Mouse (Mus musculus): ENCODE data around the gene Tia1. TPM values are rescaled to one million over a fixed set of nuclear protein-coding genes. Genes with fewer than 3 reads are reported as not detected.

The Tia1 gene
- polyA plus RNA-seq, 1 experiment from 2014 or later, result 191 TPM

GRCm38 (mm10) chr6:86438272-86439118 lies 34.5 kb downstream of the Tia1 start, which contains the start of gene C87436:
C87436 (plus strand) TSS chr6:86438374.
- Histone ChIP-seq H3K4me3 (peak within 1 kb of the TSS; percentile 84), H3K4me1 (peaks cover 8% of the 10 kb centered on the region), H3K36me3 (peaks cover 31% of the 10 kb centered on the region), H3K27ac (peak within 1 kb of the TSS; percentile 94), H3K4me2 (peak within 1 kb of the TSS; percentile 76), H3K9me3 (no peaks in the 10 kb centered on the region), H3K9ac (peak within 1 kb of the TSS; percentile 81), H3K27me3 (no peaks in the 10 kb centered on the region)
- ATAC-seq (ENCODE audit: borderline replicate concordance, extremely low read depth, low FRiP score, low TSS enrichment), result peak; percentile 93
- under 1% methylated on average over 59 of the region's 59 CpGs for WGBS

- ATAC-seq (ENCODE audit: borderline replicate concordance, extremely low read depth, low FRiP score, low TSS enrichment), result peak; percentile 1; the same call in 1 of the 2 replicates
- peaks cover 32% of the 10 kb centered on the region for H3K36me3 ChIP-seq
- peaks cover 8% of the 10 kb centered on the region for H3K4me1 ChIP-seq
- peak overlapping the region; percentile 94 for H3K27ac ChIP-seq
- peak overlapping the region; percentile 81 for H3K9ac ChIP-seq
- no peaks in the 10 kb centered on the region for H3K9me3 ChIP-seq
- peak overlapping the region; percentile 84 for H3K4me3 ChIP-seq
- H3K27me3 ChIP-seq, result no peaks in the 10 kb centered on the region
- 3% methylated on average over 13 of the region's 13 CpGs for WGBS
- H3K4me2 ChIP-seq, result peak overlapping the region; percentile 76
Measured at GRCm38 (mm10) chr6:86439119-86439496, 35.1 kb downstream of the Tia1 start.

GRCm38 (mm10) chr6:86439531-86439930 lies 35.5 kb downstream of the Tia1 start:
- Histone ChIP-seq H3K4me2 (peak overlapping the region; percentile 76), H3K9me3 (no peaks in the 10 kb centered on the region), H3K27me3 (no peaks in the 10 kb centered on the region), H3K4me1 (peaks cover 8% of the 10 kb centered on the region), H3K27ac (no peak overlapping the region), H3K36me3 (peaks cover 32% of the 10 kb centered on the region), H3K9ac (0 out of 2 replicates have a peak overlapping the region, but pooled peaks have one; percentile 81), H3K4me3 (peak overlapping the region; percentile 84)
- ATAC-seq (ENCODE audit: borderline replicate concordance, extremely low read depth, low FRiP score, low TSS enrichment), result no peak
- WGBS, result 88% methylated on average over 1 of the region's 1 CpGs

GRCm38 (mm10) chr6:86441571-86441970 lies 37.6 kb downstream of the Tia1 start:
- H3K4me3 ChIP-seq, result no peak overlapping the region
- ATAC-seq (ENCODE audit: borderline replicate concordance, extremely low read depth, low FRiP score, low TSS enrichment), result no peak
- no peak overlapping the region for H3K27ac ChIP-seq
- H3K4me2 ChIP-seq, result no peak overlapping the region
- WGBS, result 95% methylated on average over 10 of the region's 10 CpGs
- H3K36me3 ChIP-seq, result peaks cover 24% of the 10 kb centered on the region
- H3K9me3 ChIP-seq, result no peaks in the 10 kb centered on the region
- H3K4me1 ChIP-seq, result peaks cover 8% of the 10 kb centered on the region
- H3K27me3 ChIP-seq, result no peaks in the 10 kb centered on the region
- no peak overlapping the region for H3K9ac ChIP-seq

GRCm38 (mm10) chr6:86445551-86445950 lies 41.5 kb downstream of the Tia1 start:
- ATAC-seq (ENCODE audit: borderline replicate concordance, extremely low read depth, low FRiP score, low TSS enrichment), result no peak
- WGBS, result 92% methylated on average over 18 of the region's 18 CpGs
- Histone ChIP-seq H3K9ac (no peak overlapping the region), H3K27me3 (no peaks in the 10 kb centered on the region), H3K27ac (no peak overlapping the region), H3K4me3 (no peak overlapping the region), H3K4me1 (no peaks in the 10 kb centered on the region), H3K4me2 (no peak overlapping the region), H3K9me3 (no peaks in the 10 kb centered on the region), H3K36me3 (peaks cover 42% of the 10 kb centered on the region)

- no peak overlapping the region for H3K4me3 ChIP-seq
- H3K27ac ChIP-seq, result no peak overlapping the region
- no peaks in the 10 kb centered on the region for H3K9me3 ChIP-seq
- H3K4me1 ChIP-seq, result no peaks in the 10 kb centered on the region
- ATAC-seq (ENCODE audit: borderline replicate concordance, extremely low read depth, low FRiP score, low TSS enrichment), result no peak
- H3K4me2 ChIP-seq, result no peak overlapping the region
- WGBS, result 53% methylated on average over 1 of the region's 1 CpGs
- H3K27me3 ChIP-seq, result no peaks in the 10 kb centered on the region
- no peak overlapping the region for H3K9ac ChIP-seq
- peaks cover 49% of the 10 kb centered on the region for H3K36me3 ChIP-seq
Measured at GRCm38 (mm10) chr6:86446927-86447568, 43.0 kb downstream of the Tia1 start.

- Histone ChIP-seq H3K9me3 (no peaks in the 10 kb centered on the region), H3K4me3 (no peak overlapping the region), H3K27me3 (no peaks in the 10 kb centered on the region), H3K4me1 (no peaks in the 10 kb centered on the region), H3K4me2 (no peak overlapping the region), H3K27ac (no peak overlapping the region), H3K9ac (no peak overlapping the region), H3K36me3 (peaks cover 54% of the 10 kb centered on the region)
- no peak for ATAC-seq (ENCODE audit: borderline replicate concordance, extremely low read depth, low FRiP score, low TSS enrichment)
- WGBS, result 88% methylated on average over 3 of the region's 3 CpGs
Measured at GRCm38 (mm10) chr6:86456727-86457126, 52.7 kb downstream of the Tia1 start.

GRCm38 (mm10) chr6:86463079-86463478 lies 59.1 kb downstream of the Tia1 start:
- H3K4me3 ChIP-seq, result no peak overlapping the region
- H3K27ac ChIP-seq, result no peak overlapping the region
- no peak overlapping the region for H3K4me2 ChIP-seq
- no peaks in the 10 kb centered on the region for H3K4me1 ChIP-seq
- H3K9me3 ChIP-seq, result no peaks in the 10 kb centered on the region
- H3K36me3 ChIP-seq, result peaks cover 23% of the 10 kb centered on the region; the same call in 1 of the 2 replicates
- no peaks in the 10 kb centered on the region for H3K27me3 ChIP-seq
- WGBS, result 89% methylated on average over 3 of the region's 3 CpGs
- H3K9ac ChIP-seq, result no peak overlapping the region
- no peak for ATAC-seq (ENCODE audit: borderline replicate concordance, extremely low read depth, low FRiP score, low TSS enrichment)

- peak overlapping the region; percentile 88 for H3K27ac ChIP-seq
- peak overlapping the region; percentile 77 for H3K4me2 ChIP-seq
- no peak overlapping the region for H3K9ac ChIP-seq
- peak overlapping the region; percentile 44 for H3K4me3 ChIP-seq
- peaks cover 17% of the 10 kb centered on the region for H3K36me3 ChIP-seq
- H3K4me1 ChIP-seq, result peaks cover 35% of the 10 kb centered on the region
- 78% methylated on average over 3 of the region's 3 CpGs for WGBS
- H3K9me3 ChIP-seq, result no peaks in the 10 kb centered on the region
- ATAC-seq (ENCODE audit: borderline replicate concordance, extremely low read depth, low FRiP score, low TSS enrichment), result no peak
- H3K27me3 ChIP-seq, result no peaks in the 10 kb centered on the region
Measured at GRCm38 (mm10) chr6:86471317-86471716, 67.3 kb downstream of the Tia1 start.

- peaks cover 17% of the 10 kb centered on the region for H3K36me3 ChIP-seq
- peak overlapping the region; percentile 66 for H3K9ac ChIP-seq
- WGBS, result 13% methylated on average over 9 of the region's 9 CpGs
- peak overlapping the region; percentile 77 for H3K4me2 ChIP-seq
- H3K4me3 ChIP-seq, result peak overlapping the region; percentile 44
- peak overlapping the region; percentile 88 for H3K27ac ChIP-seq
- peak; percentile 25 for ATAC-seq (ENCODE audit: borderline replicate concordance, extremely low read depth, low FRiP score, low TSS enrichment)
- H3K27me3 ChIP-seq, result no peaks in the 10 kb centered on the region
- H3K4me1 ChIP-seq, result peaks cover 36% of the 10 kb centered on the region
- H3K9me3 ChIP-seq, result no peaks in the 10 kb centered on the region
Measured at GRCm38 (mm10) chr6:86471760-86472099, 67.7 kb downstream of the Tia1 start.

GRCm38 (mm10) chr6:86472100-86472955 lies 68.3 kb downstream of the Tia1 start:
- peak; percentile 94 for ATAC-seq (ENCODE audit: borderline replicate concordance, extremely low read depth, low FRiP score, low TSS enrichment)
- Histone ChIP-seq H3K27me3 (no peaks in the 10 kb centered on the region), H3K9ac (peak overlapping the region; percentile 66), H3K4me3 (peak overlapping the region; percentile 44), H3K4me2 (peak overlapping the region; percentile 77), H3K36me3 (peaks cover 16% of the 10 kb centered on the region), H3K4me1 (peaks cover 36% of the 10 kb centered on the region), H3K27ac (peak overlapping the region; percentile 88), H3K9me3 (no peaks in the 10 kb centered on the region)
- WGBS, result under 1% methylated on average over 56 of the region's 56 CpGs
